Mouse (Mus musculus): ENCODE results near the gene Cab39.

- TF ChIP-seq POLR2A (IDR thresholded peaks at IDR 0.05; ENCODE audit: control insufficient read depth, extremely low read depth, insufficient read depth, low read length, poor library complexity) = no peak
- no peak for TF ChIP-seq CTCF (IDR thresholded peaks at IDR 0.05; ENCODE audit: borderline replicate concordance, control insufficient read depth, extremely low read depth, insufficient read depth, low read length, poor library complexity)
These were observed 102.9 kb downstream of the Cab39 start for GRCm38 (mm10) chr1:85896110-85896509.
